Mouse (Mus musculus) thymus, adult 18-20 months (tissue): ENCODE results near the gene Gm3448.
"Not testable (repeated sequence)": the region's sequence is repeated elsewhere in the genome, so short reads cannot be mapped to it uniquely, and the experiment has no call there.

Experiments used
- DNase-seq, 2 experiments: peaks; one replicate each; pipeline ENCODE4 v3.0.0; 2022; ENCODE audit warnings: mixed read lengths in 2 of 2

The Gm3448 gene

DNA sequence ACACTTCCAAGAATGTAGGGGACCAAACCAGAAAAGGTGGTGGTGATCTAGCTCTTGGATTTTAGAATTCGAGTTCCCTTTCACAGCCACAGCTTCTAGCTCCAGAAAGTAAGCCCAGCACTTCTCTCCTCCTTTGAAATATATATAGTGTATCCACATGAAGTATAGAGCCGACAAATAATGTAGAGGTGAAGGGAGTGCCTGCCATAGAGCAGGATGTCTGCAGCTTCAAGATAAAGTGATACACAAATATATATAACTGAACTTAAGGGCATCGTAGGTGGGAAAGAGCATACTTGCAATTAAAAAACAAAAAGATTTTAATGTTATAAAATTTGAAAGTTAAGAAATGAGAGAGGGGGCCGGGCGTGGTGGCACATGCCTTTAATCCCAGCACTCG, 15.8 kb downstream of the Gm3448 start:
- not testable (repeated sequence) for DNase-seq

DNA sequence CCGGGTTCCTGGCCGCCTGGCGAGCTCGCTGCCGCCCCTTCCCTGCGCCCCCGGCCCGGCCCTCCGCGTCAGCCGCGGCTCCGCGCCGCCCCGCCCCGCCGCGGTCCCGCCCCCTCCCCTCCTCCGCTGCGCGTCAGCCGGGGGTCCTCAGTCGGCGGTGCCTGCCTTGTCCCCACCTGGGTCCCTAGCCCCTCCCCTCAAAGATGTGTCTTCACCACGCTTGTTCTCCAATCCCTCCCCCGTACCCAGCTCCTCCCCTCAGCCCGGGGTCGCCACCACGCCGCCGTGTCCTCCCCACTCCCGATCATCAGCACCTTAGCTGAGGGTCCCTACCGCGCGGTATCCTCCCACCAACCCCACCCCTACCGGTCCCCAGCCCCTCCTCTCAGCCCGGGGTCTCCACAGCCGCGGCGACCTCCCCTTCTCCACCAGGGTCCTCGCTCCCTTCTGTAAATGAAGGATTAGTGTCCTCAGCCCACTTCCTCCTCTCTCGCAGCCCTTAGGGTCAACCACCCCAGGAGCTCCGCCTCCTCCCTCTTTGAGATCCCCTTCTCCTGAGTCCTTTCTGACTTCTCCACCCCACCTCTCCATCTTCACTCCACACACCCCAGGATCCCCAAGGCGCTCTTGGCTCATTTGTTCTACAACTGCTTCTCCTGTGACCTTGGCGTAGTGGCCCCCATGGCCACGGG, 16.7 kb downstream of the Gm3448 start:
- DNase-seq = not testable (repeated sequence)

DNA sequence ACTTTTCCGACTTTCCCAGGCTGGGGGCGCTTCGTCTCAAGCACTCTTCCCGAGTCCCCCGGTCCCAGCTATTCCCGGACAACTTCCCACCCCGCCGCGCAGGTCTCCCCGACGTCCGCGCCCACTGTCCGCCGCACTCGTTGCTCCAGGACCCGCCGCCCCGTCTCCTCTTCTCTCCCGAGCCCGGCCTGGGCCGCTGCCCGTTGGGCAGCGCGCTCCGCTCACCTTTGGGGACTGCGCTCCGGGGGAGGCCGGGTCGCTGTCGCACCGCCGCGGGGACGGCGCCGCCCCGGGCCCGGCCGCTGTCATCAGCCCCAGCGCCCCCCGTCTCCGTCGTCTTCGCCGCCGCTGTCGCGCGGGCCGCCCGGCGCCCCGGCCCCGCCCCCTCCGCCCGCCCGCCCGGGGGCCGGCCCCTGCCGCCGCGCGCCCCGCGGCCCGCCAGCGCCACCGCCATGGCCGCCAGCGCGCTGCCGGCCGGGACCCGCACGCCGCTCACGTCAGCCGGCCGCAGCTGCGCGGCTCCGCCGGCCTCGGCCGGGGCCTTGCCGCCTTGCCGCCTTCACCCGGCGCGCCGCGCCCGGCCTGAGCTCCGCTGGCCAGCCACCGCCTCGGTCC, 17.4 kb downstream of the Gm3448 start:
- not testable (repeated sequence) for DNase-seq

DNA sequence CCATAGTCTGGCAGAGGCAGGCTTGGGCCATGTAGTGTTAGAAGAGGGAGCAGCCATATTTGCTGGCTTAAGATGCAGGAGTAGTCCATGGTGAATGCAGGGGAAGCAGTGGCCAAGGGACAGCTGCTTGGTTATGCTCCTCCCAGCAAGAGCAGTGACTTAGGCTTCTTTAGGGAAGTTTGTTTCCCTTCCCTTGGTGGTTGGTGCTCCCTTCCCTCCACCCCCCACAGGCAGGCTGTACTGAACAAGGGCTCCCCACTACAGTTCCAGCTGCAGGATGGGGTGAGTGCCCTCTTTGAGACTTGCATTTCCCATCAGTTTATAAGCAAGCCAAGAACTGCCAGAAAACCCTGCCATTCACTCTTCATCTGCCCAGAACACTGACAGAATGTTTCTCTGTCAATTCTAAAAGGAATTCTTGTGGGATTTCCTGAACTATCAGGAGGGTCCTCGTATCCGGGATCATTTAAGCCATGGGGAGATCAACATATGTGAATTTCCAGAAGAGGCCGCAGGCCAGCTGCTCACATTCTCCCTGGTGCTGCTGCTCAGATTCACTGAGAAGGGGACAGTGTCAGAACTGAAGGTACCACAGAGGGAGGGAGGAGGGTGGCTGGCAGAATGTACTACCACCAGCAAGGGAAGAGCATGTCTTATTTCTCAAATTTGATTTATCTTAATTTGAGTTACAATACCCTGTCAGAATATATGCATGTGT, 19.7 kb downstream of the Gm3448 start:
- DNase-seq = peak; percentile 1 to 6

DNA sequence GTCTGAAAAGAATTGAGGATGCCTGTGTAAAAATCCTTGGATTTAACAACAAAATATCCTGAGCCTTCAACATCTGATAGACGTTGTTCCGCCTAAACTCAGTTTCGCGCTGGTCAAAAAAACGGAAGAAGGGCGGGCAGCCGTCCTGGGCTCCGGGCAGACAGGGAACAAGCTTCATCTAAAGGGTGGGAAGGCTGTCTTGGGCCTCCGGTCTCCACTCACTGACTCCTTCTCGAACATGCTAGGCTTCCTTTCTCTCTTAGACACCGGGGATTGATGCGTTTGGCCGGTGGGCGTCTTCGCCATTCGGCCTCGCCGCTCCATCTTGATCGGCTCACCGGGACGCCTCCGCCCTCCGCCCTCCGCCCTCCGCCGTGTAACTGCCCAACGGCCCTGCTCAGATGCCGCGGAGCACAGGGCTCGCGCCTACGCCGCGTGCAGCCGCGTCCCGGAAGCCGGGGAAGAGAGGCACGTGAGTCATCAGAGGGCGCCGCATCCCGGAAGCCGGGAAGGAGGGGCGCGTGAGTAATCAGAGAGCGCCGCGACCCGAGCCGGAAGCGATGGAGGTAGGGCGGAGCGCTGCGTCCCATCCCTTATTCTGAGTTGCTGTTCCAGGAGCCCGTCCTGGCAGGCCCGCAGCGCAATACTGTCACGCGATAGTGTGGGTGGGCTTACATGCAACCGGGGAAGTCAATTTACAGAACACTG, 31.5 kb downstream of the Gm3448 start, which contains the start of gene Gm3435:
Gene Gm3435, plus strand, starts transcription at position 471 of the 708 bp plus-strand sequence.
- not testable (repeated sequence) for DNase-seq

DNA sequence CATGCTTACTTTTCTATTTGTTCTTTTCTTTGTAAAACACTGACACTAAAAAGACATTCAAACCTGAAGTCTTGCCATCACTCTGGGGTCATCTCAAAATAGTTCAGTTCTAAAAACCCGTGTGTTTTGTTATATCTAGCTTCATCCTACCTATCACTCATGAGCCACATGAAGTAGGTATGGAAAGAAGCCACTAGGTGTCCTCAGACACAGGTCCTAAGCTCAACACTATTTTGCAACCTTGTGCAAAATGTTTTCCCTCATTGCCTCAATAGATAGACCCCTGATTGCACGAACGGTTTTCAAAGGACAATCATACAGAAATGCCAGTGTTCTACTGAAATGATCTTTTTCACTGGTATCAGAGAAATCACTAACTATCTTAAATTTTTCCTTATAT, 32.2 kb downstream of the Gm3448 start:
- DNase-seq = not testable (repeated sequence)

DNA sequence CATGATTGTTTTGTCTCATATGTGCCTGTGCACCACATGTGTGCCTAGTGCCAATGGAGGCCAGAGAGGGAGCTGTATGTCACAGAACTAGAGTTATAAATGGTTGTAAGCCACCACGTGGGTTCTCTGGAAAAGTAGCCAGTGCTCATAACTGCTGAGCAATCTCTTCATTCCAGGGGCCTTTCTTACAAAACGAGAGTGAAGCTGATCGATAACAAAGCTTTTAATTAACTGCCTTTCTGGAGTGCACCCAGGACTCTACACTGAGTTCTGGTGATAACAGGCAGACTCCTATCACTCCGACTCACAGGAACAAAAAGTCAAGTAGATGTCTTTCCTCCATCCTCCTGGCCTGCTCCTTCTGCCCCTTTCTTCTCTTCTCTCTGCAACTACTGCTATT, 41.3 kb downstream of the Gm3448 start:
- DNase-seq = not testable (repeated sequence)

DNA sequence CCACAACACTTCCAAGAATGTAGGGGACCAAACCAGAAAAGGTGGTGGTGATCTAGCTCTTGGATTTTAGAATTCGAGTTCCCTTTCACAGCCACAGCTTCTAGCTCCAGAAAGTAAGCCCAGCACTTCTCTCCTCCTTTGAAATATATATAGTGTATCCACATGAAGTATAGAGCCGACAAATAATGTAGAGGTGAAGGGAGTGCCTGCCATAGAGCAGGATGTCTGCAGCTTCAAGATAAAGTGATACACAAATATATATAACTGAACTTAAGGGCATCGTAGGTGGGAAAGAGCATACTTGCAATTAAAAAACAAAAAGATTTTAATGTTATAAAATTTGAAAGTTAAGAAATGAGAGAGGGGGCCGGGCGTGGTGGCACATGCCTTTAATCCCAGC, 47.2 kb downstream of the Gm3448 start:
- not testable (repeated sequence) for DNase-seq

DNA sequence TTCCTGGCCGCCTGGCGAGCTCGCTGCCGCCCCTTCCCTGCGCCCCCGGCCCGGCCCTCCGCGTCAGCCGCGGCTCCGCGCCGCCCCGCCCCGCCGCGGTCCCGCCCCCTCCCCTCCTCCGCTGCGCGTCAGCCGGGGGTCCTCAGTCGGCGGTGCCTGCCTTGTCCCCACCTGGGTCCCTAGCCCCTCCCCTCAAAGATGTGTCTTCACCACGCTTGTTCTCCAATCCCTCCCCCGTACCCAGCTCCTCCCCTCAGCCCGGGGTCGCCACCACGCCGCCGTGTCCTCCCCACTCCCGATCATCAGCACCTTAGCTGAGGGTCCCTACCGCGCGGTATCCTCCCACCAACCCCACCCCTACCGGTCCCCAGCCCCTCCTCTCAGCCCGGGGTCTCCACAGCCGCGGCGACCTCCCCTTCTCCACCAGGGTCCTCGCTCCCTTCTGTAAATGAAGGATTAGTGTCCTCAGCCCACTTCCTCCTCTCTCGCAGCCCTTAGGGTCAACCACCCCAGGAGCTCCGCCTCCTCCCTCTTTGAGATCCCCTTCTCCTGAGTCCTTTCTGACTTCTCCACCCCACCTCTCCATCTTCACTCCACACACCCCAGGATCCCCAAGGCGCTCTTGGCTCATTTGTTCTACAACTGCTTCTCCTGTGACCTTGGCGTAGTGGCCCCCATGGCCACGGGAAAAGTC, 48.1 kb downstream of the Gm3448 start:
- not testable (repeated sequence) for DNase-seq

DNA sequence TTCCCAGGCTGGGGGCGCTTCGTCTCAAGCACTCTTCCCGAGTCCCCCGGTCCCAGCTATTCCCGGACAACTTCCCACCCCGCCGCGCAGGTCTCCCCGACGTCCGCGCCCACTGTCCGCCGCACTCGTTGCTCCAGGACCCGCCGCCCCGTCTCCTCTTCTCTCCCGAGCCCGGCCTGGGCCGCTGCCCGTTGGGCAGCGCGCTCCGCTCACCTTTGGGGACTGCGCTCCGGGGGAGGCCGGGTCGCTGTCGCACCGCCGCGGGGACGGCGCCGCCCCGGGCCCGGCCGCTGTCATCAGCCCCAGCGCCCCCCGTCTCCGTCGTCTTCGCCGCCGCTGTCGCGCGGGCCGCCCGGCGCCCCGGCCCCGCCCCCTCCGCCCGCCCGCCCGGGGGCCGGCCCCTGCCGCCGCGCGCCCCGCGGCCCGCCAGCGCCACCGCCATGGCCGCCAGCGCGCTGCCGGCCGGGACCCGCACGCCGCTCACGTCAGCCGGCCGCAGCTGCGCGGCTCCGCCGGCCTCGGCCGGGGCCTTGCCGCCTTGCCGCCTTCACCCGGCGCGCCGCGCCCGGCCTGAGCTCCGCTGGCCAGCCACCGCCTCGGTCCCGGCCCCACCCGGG, 48.7 kb downstream of the Gm3448 start:
- DNase-seq = not testable (repeated sequence)

DNA sequence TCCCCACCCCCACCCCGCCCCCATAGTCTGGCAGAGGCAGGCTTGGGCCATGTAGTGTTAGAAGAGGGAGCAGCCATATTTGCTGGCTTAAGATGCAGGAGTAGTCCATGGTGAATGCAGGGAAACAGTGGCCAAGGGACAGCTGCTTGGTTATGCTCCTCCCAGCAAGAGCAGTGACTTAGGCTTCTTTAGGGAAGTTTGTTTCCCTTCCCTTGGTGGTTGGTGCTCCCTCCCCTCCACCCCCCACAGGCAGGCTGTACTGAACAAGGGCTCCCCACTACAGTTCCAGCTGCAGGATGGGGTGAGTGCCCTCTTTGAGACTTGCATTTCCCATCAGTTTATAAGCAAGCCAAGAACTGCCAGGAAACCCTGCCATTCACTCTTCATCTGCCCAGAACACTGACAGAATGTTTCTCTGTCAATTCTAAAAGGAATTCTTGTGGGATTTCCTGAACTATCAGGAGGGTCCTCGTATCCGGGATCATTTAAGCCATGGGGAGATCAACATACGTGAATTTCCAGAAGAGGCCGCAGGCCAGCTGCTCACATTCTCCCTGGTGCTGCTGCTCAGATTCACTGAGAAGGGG, 51.1 kb downstream of the Gm3448 start:
- DNase-seq = not testable (repeated sequence)

DNA sequence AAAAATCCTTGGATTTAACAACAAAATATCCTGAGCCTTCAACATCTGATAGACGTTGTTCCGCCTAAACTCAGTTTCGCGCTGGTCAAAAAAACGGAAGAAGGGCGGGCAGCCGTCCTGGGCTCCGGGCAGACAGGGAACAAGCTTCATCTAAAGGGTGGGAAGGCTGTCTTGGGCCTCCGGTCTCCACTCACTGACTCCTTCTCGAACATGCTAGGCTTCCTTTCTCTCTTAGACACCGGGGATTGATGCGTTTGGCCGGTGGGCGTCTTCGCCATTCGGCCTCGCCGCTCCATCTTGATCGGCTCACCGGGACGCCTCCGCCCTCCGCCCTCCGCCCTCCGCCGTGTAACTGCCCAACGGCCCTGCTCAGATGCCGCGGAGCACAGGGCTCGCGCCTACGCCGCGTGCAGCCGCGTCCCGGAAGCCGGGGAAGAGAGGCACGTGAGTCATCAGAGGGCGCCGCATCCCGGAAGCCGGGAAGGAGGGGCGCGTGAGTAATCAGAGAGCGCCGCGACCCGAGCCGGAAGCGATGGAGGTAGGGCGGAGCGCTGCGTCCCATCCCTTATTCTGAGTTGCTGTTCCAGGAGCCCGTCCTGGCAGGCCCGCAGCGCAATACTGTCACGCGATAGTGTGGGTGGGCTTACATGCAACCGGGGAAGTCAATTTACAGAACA, 62.8 kb downstream of the Gm3448 start, which contains the start of the genes 9030025P20Rik and Gm3417:
Gene 9030025P20Rik, plus strand, starts transcription at position 107 of the 677 bp plus-strand sequence.
Gene Gm3417, minus strand, starts transcription at position 429 of the 677 bp plus-strand sequence.
- DNase-seq = not testable (repeated sequence)

DNA sequence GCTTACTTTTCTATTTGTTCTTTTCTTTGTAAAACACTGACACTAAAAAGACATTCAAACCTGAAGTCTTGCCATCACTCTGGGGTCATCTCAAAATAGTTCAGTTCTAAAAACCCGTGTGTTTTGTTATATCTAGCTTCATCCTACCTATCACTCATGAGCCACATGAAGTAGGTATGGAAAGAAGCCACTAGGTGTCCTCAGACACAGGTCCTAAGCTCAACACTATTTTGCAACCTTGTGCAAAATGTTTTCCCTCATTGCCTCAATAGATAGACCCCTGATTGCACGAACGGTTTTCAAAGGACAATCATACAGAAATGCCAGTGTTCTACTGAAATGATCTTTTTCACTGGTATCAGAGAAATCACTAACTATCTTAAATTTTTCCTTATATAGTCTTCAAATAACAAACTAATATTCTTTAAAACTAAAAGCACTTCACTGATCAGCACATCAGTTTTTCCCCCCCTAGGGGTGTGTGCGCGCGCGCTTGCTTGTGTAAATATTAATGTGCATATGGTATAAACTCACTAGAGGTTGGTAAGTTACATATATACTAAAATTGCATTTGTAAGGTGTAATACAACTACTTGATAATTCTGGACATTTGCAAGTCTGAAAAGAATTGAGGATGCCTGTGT, 63.5 kb downstream of the Gm3448 start:
- DNase-seq = not testable (repeated sequence)

DNA sequence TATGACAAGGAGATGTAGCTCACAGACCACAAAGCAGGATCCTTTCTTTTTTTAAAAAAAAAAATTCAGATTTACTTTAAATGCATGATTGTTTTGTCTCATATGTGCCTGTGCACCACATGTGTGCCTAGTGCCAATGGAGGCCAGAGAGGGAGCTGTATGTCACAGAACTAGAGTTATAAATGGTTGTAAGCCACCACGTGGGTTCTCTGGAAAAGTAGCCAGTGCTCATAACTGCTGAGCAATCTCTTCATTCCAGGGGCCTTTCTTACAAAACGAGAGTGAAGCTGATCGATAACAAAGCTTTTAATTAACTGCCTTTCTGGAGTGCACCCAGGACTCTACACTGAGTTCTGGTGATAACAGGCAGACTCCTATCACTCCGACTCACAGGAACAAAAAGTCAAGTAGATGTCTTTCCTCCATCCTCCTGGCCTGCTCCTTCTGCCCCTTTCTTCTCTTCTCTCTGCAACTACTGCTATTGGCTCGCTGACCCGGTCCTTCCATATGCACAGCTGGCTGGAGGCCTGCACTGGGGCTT, 72.9 kb downstream of the Gm3448 start:
- not testable (repeated sequence) for DNase-seq

DNA sequence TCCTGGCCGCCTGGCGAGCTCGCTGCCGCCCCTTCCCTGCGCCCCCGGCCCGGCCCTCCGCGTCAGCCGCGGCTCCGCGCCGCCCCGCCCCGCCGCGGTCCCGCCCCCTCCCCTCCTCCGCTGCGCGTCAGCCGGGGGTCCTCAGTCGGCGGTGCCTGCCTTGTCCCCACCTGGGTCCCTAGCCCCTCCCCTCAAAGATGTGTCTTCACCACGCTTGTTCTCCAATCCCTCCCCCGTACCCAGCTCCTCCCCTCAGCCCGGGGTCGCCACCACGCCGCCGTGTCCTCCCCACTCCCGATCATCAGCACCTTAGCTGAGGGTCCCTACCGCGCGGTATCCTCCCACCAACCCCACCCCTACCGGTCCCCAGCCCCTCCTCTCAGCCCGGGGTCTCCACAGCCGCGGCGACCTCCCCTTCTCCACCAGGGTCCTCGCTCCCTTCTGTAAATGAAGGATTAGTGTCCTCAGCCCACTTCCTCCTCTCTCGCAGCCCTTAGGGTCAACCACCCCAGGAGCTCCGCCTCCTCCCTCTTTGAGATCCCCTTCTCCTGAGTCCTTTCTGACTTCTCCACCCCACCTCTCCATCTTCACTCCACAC, 79.7 kb downstream of the Gm3448 start:
- DNase-seq = not testable (repeated sequence)

DNA sequence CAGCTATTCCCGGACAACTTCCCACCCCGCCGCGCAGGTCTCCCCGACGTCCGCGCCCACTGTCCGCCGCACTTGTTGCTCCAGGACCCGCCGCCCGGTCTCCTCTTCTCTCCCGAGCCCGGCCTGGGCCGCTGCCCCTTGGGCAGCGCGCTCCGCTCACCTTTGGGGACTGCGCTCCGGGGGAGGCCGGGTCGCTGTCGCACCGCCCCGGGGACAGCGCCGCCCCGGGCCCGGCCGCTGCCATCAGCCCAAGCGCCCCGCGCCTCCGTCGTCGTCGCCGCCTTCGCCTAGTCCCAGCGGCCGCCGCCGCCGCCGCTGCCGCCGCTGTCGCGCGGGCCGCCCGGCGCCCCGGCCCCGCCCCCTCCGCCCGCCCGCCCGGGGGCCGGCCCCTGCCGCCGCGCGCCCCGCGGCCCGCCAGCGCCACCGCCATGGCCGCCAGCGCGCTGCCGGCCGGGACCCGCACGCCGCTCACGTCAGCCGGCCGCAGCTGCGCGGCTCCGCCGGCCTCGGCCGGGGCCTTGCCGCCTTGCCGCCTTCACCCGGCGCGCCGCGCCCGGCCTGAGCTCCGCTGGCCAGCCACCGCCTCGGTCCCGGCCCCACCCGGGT, 80.3 kb downstream of the Gm3448 start, which contains the start of gene Phf10:
Gene Phf10, minus strand, starts transcription at position 323 of the 606 bp plus-strand sequence.
- peak; percentile 41 to 42 for DNase-seq

DNA sequence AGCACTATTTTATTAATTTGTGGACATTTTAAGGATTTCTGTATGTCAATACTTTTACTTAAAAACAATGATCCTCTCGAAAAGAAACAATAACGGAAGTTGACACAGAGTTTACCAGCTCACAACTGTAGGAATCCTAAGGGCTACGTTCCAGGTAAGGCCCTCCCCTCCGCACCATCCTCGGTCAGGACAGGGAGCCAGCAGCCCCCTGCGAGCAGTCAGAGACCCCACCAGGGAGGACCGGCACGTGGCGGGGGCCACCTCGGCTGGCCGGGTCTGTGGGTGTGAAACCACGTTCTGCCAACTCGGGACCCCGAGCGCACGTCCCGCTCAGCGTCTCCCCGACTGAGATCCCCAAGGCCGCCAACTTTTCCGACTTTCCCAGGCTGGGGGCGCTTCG, 80.8 kb downstream of the Gm3448 start:
- DNase-seq = peak; percentile 33 to 41

DNA sequence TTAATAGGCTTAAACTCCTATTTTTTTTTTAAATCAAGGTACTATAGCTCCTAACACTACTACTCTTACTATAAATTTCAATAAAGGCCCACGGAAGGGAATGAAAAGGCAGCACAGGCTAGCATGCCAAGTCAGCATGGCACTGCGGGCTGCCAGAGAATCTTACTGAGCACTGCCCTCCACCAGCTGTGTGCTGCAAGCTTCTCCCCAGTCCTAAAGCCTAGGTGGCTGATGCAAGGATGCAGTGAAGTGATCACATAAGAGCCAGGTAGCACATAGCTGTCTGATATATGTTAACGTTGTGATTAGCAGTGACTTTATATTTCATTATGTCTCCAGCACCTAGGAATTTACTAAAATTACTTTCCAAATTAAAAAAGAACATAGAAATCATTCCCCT, 81.4 kb downstream of the Gm3448 start:
- no peak for DNase-seq
